Mouse (Mus musculus): Measurements from ENCODE around the gene Cenpj. TPM values are rescaled to one million over a fixed set of nuclear protein-coding genes. Genes with fewer than 3 reads are reported as not detected.

Gene Cenpj
- total RNA-seq, 1 experiment = 4.5 TPM

DNA sequence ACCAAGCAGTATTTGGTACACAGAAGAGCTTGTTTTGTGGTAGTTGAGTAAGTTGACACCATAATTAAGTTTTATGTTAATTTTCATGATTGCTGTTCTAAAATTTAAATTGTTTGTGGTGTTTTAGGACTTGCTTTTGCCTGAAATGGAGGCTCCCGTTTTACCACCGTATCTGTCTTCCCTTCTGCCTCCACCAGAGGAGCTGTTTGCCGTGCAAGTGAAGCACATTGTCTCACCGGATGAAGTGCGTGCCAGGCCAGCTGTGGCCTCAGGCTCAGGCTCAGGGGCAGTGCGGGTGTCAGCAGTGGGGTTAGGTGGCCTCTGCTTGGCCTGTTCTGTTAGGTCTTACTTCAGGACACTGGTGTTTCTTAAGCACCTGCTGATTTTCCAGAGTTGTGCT lies 63.1 kb downstream of the Cenpj start:
- 0 out of 4 replicates have a peak overlapping the region, but pooled peaks of 1 of the 2 experiments have one; percentile 15 for H3K4me3 ChIP-seq (ENCODE audit: insufficient read depth in 1 of 2, low read depth in 1 of 2, low read length in 2 of 2, poor library complexity in 1 of 2, severe bottlenecking in 1 of 2)
- H3K27ac ChIP-seq (ENCODE audit: insufficient read depth, low read depth, low read length, poor library complexity, severe bottlenecking) = no peak overlapping the region
- peaks cover 3% of the 10 kb centered on the region; the same call in 1 of the 2 replicates for H3K36me3 ChIP-seq (ENCODE audit: control insufficient read depth, insufficient read depth, low read length, poor library complexity, severe bottlenecking)
- in situ Hi-C loops (cut with MboI; ENCODE audit: low sequenced_read_pairs in 2 of 2, unreplicated experiment in 2 of 2) = no loop called here
- H3K4me1 ChIP-seq (ENCODE audit: control insufficient read depth in 2 of 2, insufficient read depth in 2 of 2, low read length in 2 of 2, poor library complexity in 1 of 2) = no peaks in the 10 kb centered on the region
- TF ChIP-seq CHD2 (IDR thresholded peaks at IDR 0.05; ENCODE audit: low read depth, low read length) (no peak), HCFC1 (IDR thresholded peaks at IDR 0.05; ENCODE audit: borderline replicate concordance, insufficient read depth, low read length) (no peak), ZC3H11A (IDR thresholded peaks at IDR 0.05; ENCODE audit: borderline replicate concordance, low read depth, low read length) (no peak), MAFK (IDR thresholded peaks at IDR 0.05; ENCODE audit: insufficient read depth, low read depth, low read length) (no peak), ZNF384 (IDR thresholded peaks at IDR 0.05; ENCODE audit: low read depth, low read length) (no peak)
- H3K9me3 ChIP-seq (ENCODE audit: control insufficient read depth, insufficient read depth, low read depth, low read length) = no peaks in the 10 kb centered on the region
- peak; percentile 40 for DNase-seq (ENCODE audit: low read depth, low spot score)
- no peak overlapping the region for H3K9ac ChIP-seq (ENCODE audit: insufficient read depth, low read depth, low read length, poor library complexity, severe bottlenecking)

DNA sequence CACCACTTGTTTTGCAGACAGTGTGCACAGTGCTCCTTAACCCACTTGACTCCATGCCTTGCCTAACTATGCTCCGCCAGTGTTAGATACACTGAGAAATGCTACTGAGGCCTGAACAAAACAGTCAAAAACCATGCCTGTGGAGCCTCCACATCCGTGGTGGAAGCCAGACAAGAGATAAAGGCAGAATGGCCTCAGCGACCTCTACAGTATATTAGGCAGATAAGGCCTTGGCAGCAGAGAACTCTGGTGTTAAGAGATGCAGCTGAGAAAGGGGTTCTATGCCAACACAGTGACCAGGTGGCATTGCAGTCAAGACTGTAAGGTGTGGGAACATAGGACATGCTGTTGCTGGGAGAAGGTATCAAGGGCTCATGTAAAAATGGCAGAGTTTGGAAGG lies 68.5 kb downstream of the Cenpj start:
- H3K4me1 ChIP-seq (ENCODE audit: control insufficient read depth in 2 of 2, insufficient read depth in 2 of 2, low read length in 2 of 2, poor library complexity in 1 of 2) = no peaks in the 10 kb centered on the region
- H3K27ac ChIP-seq (ENCODE audit: insufficient read depth, low read depth, low read length, poor library complexity, severe bottlenecking) = no peak overlapping the region
- in situ Hi-C loops (cut with MboI; ENCODE audit: low sequenced_read_pairs in 2 of 2, unreplicated experiment in 2 of 2) = no loop called here
- H3K9ac ChIP-seq (ENCODE audit: insufficient read depth, low read depth, low read length, poor library complexity, severe bottlenecking) = no peak overlapping the region
- TF ChIP-seq HCFC1 (IDR thresholded peaks at IDR 0.05; ENCODE audit: borderline replicate concordance, insufficient read depth, low read length) (no peak), ZC3H11A (IDR thresholded peaks at IDR 0.05; ENCODE audit: borderline replicate concordance, low read depth, low read length) (no peak), ZNF384 (IDR thresholded peaks at IDR 0.05; ENCODE audit: low read depth, low read length) (no peak), MAFK (IDR thresholded peaks at IDR 0.05; ENCODE audit: insufficient read depth, low read depth, low read length) (no peak), CHD2 (IDR thresholded peaks at IDR 0.05; ENCODE audit: low read depth, low read length) (no peak)
- no peaks in the 10 kb centered on the region; the same call in 1 of the 2 replicates for H3K36me3 ChIP-seq (ENCODE audit: control insufficient read depth, insufficient read depth, low read length, poor library complexity, severe bottlenecking)
- H3K4me3 ChIP-seq (ENCODE audit: insufficient read depth in 1 of 2, low read depth in 1 of 2, low read length in 2 of 2, poor library complexity in 1 of 2, severe bottlenecking in 1 of 2) = no peak overlapping the region
- H3K9me3 ChIP-seq (ENCODE audit: control insufficient read depth, insufficient read depth, low read depth, low read length) = no peaks in the 10 kb centered on the region
- no peak for DNase-seq (ENCODE audit: low read depth, low spot score)

DNA sequence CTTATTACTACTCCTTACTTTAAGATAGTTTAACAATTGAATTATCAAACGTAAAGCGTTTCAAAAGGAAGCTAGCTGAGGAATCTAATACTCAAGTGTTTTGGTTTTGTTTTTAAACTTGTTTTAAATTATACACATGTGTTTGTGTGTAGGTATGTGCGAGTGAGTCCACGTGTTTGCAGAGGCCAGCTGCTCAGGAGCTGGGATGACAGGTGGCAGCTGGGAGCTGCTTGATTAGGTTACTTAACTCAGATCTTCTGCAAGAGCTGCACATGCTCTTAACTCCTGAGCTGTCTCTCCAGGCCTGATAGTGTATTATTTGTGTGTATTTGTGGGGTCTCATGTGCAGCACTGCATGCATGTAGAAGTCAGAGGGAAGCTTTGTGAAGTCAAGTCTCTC lies 72.8 kb downstream of the Cenpj start:
- H3K9me3 ChIP-seq (ENCODE audit: control insufficient read depth, insufficient read depth, low read depth, low read length) = no peaks in the 10 kb centered on the region
- no peak for DNase-seq (ENCODE audit: low read depth, low spot score)
- in situ Hi-C loops (cut with MboI; ENCODE audit: low sequenced_read_pairs in 2 of 2, unreplicated experiment in 2 of 2) = no loop called here
- H3K27ac ChIP-seq (ENCODE audit: insufficient read depth, low read depth, low read length, poor library complexity, severe bottlenecking) = no peak overlapping the region
- H3K9ac ChIP-seq (ENCODE audit: insufficient read depth, low read depth, low read length, poor library complexity, severe bottlenecking) = no peak overlapping the region
- no peak for TF ChIP-seq ZNF384 (IDR thresholded peaks at IDR 0.05; ENCODE audit: low read depth, low read length)
- no peak for TF ChIP-seq ZC3H11A (IDR thresholded peaks at IDR 0.05; ENCODE audit: borderline replicate concordance, low read depth, low read length)
- TF ChIP-seq HCFC1 (IDR thresholded peaks at IDR 0.05; ENCODE audit: borderline replicate concordance, insufficient read depth, low read length) = no peak
- no peak for TF ChIP-seq CHD2 (IDR thresholded peaks at IDR 0.05; ENCODE audit: low read depth, low read length)
- TF ChIP-seq MAFK (IDR thresholded peaks at IDR 0.05; ENCODE audit: insufficient read depth, low read depth, low read length) = no peak
- H3K4me3 ChIP-seq (ENCODE audit: insufficient read depth in 1 of 2, low read depth in 1 of 2, low read length in 2 of 2, poor library complexity in 1 of 2, severe bottlenecking in 1 of 2) = no peak overlapping the region
- no peaks in the 10 kb centered on the region for H3K4me1 ChIP-seq (ENCODE audit: control insufficient read depth in 2 of 2, insufficient read depth in 2 of 2, low read length in 2 of 2, poor library complexity in 1 of 2)
- H3K36me3 ChIP-seq (ENCODE audit: control insufficient read depth, insufficient read depth, low read length, poor library complexity, severe bottlenecking) = no peaks in the 10 kb centered on the region

DNA sequence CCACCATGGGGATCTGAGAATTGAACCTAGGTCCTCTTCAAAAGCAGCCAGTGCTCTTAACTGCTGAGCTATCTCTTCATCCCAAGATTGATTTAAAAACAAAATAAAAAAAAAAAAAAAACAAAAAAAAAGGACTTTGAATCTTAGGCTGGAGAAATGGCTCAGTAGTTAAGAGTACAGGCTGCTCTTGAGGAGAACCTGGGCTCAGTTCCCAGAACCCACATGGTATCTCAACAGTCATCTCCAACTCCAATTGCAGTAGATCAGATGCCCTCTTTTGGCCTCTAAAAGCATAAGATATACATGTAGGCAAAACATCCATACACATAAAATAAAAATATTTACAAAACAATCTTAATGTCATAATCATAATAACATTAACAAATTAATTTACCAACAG lies 85.4 kb downstream of the Cenpj start:
- in situ Hi-C loops (cut with MboI; ENCODE audit: low sequenced_read_pairs in 2 of 2, unreplicated experiment in 2 of 2) = no loop called here
- no peak for DNase-seq (ENCODE audit: low read depth, low spot score)
- Histone ChIP-seq H3K4me3 (ENCODE audit: insufficient read depth in 1 of 2, low read depth in 1 of 2, low read length in 2 of 2, poor library complexity in 1 of 2, severe bottlenecking in 1 of 2) (no peak overlapping the region), H3K27ac (ENCODE audit: insufficient read depth, low read depth, low read length, poor library complexity, severe bottlenecking) (no peak overlapping the region), H3K4me1 (ENCODE audit: control insufficient read depth in 2 of 2, insufficient read depth in 2 of 2, low read length in 2 of 2, poor library complexity in 1 of 2) (no peaks in the 10 kb centered on the region), H3K9me3 (ENCODE audit: control insufficient read depth, insufficient read depth, low read depth, low read length) (no peaks in the 10 kb centered on the region), H3K9ac (ENCODE audit: insufficient read depth, low read depth, low read length, poor library complexity, severe bottlenecking) (no peak overlapping the region), H3K36me3 (ENCODE audit: control insufficient read depth, insufficient read depth, low read length, poor library complexity, severe bottlenecking) (no peaks in the 10 kb centered on the region)
- TF ChIP-seq ZNF384 (IDR thresholded peaks at IDR 0.05; ENCODE audit: low read depth, low read length) = no peak
- TF ChIP-seq ZC3H11A (IDR thresholded peaks at IDR 0.05; ENCODE audit: borderline replicate concordance, low read depth, low read length) = no peak
- no peak for TF ChIP-seq CHD2 (IDR thresholded peaks at IDR 0.05; ENCODE audit: low read depth, low read length)
- no peak for TF ChIP-seq MAFK (IDR thresholded peaks at IDR 0.05; ENCODE audit: insufficient read depth, low read depth, low read length)
- no peak for TF ChIP-seq HCFC1 (IDR thresholded peaks at IDR 0.05; ENCODE audit: borderline replicate concordance, insufficient read depth, low read length)

Other genes with a start within 250 kb of the Cenpj start
- gene Atp12a, start 210.4 kb downstream of the Cenpj start, total RNA-seq (2012; rRNA removed) = 2.1 and 3.5 TPM in 2 replicates
- 34.0 and 50.3 TPM in 2 replicates for gene Rnf17, start 172.8 kb downstream of the Cenpj start, total RNA-seq (2012; rRNA removed)
- 1.7 and 1.8 TPM in 2 replicates for gene Parp4, start 194 bp upstream of the Cenpj start, total RNA-seq (2012; rRNA removed)
- 26.5 and 34.8 TPM in 2 replicates for gene Mphosph8, start 92.8 kb upstream of the Cenpj start, total RNA-seq (2012; rRNA removed)
- gene Pspc1, start 202.9 kb upstream of the Cenpj start, total RNA-seq (2012; rRNA removed) = 36.3 and 49.3 TPM in 2 replicates
- gene Zmym5, start 236.3 kb upstream of the Cenpj start, total RNA-seq (2012; rRNA removed) = 8.3 and 10.5 TPM in 2 replicates

Data from ES-E14 (cell line).